Mouse (Mus musculus) forelimb bud, embryonic 11.5 days (tissue): ENCODE data around the gene Neurl1a.

Experiments
- DNase-seq: peaks from one replicate; pipeline ENCODE4 v3.0.0-alpha.2; 2012; ENCODE audit warnings: low read depth, low spot score

Neurl1a gene

DNA sequence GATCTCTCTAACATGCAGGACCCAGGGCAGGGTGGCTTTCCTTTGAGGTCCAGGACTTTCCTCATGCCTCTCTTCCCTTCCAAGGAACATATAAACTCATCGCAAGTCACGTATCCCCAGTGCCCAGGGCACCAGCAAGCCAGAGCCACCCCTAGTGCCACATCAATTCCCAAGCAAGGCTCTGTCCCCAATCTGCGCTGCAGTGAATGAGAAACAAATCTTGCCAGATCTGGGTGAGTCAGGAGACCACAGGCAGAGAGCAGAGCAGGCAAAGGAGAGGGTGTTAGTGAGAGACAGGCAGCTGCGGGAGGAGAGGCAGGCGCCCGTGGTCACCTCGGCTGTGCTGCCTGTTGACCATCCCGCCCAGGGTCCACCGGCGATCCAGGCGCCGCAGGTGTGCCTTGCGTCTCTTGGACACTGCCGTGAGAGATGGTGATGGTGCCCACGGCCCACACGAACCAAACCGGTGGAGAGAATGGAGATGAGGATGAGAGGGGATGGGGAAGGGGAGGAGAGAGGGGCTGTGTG is 104.1 kb downstream of the Neurl1a start:
- no peak for DNase-seq

DNA sequence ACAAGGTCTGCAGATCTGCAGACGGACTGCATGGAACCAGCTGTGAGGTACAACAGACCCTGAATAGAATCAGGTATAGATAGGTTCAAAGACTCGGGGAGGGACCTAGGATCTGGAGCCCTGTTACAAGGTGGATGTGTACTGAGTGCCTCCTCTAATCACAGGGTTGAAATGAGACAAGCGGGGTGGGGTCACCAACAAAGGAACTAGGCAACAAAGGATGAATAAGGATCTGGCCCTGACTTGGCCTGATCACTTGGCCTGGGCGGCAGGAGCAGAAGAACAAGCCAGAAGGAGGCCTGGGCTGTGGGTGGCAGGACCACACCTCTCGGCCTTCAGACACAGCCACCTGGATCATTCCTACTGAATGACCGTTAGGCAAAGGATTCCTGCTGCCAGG is 107.0 kb downstream of the Neurl1a start:
- no peak for DNase-seq

DNA sequence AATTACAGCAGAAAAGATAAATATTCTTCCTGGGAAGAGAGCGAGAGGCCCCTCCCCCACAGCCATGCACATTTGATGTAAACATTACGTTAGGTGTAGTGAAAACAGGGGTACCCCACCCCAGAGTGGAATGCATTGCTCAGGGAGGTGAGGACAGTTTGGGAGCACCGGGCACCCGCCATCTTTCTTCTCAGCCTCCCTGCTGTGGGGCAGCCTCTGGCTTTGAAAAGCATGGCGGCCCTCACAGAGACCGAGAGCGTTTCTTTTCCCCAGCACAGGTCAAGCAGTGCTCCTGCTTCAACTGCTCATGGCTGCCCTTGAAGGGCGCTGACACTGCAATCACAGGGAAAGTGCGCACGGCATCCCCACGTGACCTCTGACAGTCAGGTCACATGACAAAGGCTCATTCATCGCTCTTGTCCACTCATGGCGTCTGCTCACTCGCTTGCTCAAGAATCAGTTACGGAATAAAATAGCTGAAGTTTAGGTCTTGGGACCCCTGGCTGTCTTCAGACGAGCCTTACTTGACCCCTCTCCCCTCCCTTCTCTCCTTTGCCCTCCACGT is 108.3 kb downstream of the Neurl1a start:
- no peak for DNase-seq

DNA sequence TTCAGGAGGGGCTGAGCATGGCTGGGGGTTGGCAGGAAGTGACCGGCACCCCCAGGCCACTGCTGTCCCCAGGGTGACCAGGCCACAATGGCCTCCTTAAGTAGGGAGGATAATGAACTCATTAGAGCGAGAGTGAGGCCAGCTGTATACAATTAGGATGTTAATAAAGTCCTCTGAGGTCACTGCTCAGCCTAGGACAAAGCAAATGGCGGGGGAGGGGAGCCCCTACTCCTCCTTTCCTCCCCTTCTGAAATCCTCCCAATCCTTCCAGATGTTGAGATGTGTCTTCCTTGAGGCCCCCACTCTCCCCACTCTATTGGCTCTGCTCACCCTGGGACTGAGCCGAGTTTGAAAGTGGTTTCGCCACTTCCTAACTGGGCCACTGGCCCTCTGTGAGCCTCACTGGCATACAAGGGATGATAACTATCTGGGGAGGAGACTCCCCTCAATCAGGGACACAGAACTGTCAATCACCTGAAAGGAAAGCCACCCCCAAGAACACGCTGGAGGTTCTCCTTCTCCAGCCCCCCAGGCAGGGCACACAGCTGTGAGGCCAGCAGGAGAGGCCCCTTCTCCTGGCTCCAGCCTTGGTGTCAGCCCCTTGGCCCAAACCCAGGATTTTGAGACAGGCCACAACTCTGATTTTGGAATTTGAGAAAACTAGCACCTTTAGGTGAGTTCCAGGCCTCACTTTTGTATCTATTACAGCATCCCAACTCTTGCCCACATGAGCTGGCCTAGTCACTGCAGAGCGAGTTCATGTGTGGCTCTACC is 112.9 kb downstream of the Neurl1a start:
- DNase-seq = peak; percentile 61

DNA sequence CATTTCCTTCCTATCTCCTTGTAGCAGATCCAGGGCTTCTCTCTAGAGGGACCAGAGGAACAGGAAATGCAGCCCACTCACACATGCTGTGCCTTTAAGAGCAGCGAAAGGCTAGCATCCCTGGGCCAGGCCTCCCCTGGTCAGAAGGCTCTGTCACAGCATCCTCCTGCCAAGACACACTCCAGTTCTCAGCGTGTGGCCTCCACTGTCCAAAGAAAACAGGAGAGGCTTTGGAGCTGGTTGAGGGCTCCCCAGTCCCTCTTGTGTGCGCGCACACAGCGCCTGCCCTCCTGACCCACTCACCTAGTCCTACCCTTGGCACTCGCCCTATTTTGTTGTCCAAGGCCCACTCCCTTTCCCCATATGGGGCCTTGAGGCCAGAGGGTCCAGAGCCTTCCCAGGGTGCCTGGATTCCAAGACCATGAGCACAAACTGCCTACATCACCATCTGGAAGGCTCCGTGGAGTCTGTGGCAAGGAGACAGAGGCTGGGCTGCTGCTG is 113.9 kb downstream of the Neurl1a start:
- no peak for DNase-seq

DNA sequence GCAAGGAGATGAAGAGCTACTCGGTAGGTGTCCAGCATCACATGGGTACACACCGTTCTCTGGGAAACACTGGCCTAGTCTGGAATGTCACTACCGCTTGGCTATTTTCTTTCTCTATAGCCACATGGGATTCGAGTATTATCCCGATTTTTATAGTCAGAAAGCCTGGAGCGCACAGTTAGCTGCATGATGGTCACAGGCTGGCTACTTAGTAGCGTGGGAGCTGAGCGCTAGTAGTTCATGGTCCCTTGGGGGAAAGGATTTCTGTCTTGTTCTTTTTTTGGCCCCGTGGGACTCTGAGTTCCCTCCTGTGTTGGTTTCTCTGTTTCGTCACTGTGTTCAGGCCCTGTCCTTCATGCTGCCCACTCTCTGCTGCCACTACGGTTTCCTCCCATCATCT is 119.5 kb downstream of the Neurl1a start:
- DNase-seq = no peak

DNA sequence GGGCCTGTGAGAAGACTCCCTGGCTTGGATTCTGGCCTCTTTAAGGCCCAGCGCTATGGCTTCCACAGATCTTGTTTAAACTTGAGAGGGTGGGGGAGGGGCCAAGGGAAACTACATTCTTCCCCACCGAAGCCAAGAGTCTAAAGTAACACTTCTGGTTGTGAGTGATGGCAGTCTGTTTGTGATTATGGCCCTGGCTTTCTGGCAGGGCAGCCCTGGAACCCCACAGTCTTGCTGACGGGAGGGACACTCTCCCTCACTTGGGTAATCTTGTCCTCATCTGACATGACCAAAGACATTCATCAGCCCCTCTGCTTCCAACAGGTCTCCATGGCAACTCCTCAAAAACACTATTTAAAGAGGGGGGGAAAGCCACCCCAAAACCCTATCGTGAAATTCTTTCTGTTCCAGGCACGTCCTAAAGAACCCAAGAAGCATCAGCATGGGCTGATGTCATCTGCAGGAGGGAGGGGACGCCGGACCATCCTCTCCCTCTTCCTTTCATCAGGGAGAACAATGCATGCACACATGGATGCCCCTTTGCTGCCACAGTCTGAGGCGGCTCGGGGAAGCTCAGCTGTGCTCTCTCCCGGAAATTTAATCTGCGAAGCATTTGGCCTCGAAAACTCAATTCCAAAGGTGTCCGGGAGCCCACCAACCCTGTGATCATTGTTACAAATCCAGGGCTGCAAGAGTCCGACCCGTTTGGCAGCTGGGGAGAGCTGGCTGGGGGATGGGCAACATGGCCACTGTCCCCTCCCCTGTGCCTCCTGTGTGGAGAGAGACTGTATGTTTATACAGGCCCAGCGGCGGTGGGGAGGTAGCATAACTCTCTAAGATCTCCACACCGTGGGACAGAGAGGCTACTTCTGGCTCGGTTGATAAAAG is 122.9 kb downstream of the Neurl1a start:
- peak; percentile 73 for DNase-seq

DNA sequence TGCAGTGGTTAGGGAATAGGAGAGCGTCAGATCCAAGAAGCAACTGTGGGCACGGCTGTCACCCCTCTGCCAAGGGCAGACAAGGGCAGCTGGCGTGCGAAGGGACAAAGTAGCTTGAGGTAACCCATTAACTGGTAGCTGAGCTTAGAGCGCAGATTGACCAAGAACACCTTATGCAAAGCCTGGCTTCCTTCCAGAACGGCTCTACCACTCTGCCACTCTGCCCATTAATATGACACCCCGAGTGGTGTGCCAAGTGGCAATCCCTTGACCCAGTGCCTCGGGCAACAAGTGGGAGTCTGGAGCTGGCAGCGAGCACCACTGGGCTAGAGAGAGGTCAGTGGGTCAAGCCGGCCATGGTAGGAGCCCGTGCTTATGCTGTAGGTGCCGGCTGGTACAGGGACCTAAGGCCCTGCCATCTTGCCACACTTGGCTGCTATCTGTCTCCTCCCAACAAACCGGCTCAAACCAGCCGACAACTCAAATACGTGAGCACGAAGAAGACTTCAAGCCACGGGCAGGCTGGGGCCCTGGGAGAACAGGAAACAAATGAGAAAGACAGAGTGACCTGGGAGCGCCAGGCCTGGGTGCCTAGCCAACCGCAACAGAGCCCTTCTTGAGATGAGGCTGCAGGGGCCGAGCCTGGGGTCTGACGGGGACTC is 123.7 kb downstream of the Neurl1a start:
- DNase-seq = no peak

DNA sequence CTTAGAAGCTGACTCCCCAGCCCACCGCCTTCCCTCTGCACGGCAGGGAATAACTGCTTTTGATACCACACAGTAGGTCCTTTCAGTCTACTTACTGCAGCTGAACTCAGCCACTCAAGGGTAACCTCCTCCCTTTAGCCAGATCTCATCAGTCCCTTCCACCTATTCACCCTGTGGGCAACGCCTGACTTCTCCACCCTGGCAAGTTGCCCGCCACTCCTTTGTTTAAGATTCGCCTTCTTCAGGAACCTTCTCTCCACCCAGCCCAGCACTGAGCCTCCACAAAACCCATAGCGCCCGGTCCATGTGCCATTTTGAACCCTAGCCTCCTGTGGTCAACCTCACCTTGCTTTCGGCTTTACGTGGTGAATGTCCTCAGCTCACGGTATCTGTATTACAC is 124.5 kb downstream of the Neurl1a start:
- no peak for DNase-seq

DNA sequence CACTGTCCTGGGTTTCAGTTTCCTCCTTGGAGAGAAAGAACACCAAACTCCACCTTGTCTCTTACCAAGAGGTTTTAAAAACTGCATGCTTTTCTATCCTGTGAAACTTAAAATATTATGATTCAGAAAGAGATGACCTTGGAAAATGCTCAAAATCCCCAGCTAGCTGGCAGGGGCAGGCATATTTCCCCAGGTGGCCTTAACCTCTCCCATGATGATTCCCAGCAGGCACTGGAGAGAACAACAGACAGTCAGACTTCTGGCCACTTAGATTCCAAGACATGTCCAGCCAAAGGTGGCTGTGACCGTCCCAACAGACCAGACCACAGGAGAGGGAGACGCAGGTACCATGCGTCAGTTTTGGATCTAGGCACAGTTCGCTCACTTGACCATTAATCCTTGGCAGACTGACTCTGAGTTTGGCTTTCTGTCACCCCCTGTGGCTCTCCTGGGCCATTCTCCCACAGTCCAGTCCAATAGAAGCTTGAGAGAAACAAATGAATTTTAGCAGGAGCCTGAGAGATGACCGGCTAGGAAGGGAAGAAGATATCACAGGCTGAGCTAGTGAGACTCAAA is 125.6 kb downstream of the Neurl1a start:
- no peak for DNase-seq

DNA sequence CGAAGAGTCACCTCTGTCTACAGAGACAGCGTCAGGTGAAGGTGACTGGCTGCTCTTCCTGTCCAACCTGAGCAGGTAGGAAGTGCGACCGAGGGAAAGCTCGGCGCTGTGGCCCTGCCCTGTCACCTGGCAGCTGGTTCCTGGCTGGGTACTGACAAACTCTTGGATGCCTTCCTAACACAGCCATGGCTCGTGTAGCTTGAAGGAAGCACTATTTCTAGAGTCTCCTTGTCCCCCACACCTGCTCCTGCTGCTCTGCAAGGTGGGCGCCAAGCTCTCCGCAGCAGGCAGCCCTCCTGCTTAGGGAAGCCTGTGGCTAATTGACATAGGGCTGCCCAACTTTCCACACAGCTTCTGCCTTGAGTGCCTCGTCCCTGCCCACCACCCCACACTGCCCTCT is 126.8 kb downstream of the Neurl1a start:
- no peak for DNase-seq

DNA sequence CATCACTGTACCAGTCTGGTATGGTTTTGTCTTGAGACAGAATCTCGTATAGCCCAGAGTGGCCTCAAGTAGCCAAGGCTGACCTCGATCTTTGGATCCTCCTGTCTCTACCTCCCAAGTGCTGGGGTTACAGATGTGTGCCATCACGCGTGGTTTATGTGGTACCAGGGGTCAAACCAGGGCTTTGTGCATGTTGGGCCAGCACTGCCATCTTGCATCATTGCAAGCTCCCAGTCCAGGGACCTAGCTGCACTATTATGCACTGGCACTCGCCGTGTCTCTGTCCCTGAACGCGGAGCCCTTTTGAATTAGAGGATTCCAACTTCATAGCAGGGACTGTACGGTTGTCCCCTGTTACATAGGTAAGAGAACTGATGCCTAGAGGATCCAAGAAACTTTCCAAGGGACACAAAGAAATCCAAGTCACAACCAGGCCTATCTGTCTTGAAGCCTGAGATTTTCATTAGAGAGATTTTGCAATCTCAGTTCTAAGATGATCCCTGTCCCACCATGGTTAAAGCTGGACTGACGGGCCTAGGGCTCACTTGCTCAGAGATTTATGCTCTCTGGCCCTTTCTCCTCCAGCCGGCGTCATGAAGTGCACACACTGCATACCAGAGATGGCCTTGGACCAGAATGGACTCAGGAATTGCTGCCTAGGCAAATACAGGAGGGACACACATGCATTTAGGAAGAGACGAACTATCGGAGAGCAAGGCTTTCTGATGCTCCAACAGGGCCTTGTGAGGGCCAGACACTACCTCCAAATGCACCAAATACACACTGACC is 127.7 kb downstream of the Neurl1a start:
- no peak for DNase-seq

DNA sequence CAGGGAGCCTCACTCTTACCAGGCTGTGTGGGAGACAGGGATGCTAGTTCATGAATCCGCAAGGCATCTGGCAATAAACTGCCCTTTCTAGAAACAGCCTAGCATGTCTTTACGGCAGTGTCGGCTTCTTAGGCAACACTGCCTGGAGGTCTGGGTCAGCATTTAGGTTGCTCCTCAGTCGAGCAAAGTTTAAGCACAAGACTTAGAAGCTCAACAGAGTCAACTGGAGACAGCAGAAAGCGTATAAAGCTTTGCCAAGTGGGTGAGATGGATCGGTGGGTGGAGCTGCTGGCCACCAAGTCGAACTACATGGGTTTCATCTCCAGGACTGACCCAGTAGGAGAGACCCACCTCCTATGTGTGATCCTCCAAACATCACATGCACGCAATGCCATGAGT is 128.3 kb downstream of the Neurl1a start:
- no peak for DNase-seq
